Comparison of ENCODE assay signal across 9 mouse cellular contexts in genomic region chr5:131584260-131585135, GRCm38 (mm10).
DNase-seq lines count a peak whose midpoint lies in the region; ATAC-seq and TF ChIP-seq lines count a peak whose summit lies in the region.
"Had no signal": no experiment of that assay in that cellular context is flagged by ENCODE, and none has a peak within 500 bp of the region (broad histone marks: within the 10 kb centered on the region; RNA-seq: fewer than 3 reads in every experiment).

No protein-coding gene starts in this region.

- 0 out of 2 replicates have a peak, but pooled peaks have one; percentile 37 for ATAC-seq in heart, embryonic 15.5 days (replicated peaks; ENCODE audit: insufficient number of reproducible peaks, insufficient read depth, low FRiP score, low read depth)
- no peak for ATAC-seq in midbrain, postnatal 0 days (ENCODE audit: low FRiP score)
- no peak for ATAC-seq in cerebellum, adult (ENCODE audit: insufficient number of reproducible peaks, low FRiP score, low TSS enrichment)

- H3K4me1 ChIP-seq in heart, embryonic 15.5 days (replicated peaks): peaks cover 11% of the 10 kb centered on the region
- H3K4me1 ChIP-seq in midbrain, postnatal 0 days (ENCODE audit: insufficient read depth, low read length): peaks cover 6% of the 10 kb centered on the region; the same call in 1 of the 2 replicates

- no peak overlapping the region for H3K4me3 ChIP-seq in heart, embryonic 15.5 days
- H3K4me3 ChIP-seq in midbrain, postnatal 0 days (ENCODE audit: low read depth, low read length): no peak overlapping the region
- no peak overlapping the region for H3K4me3 ChIP-seq in left cerebral cortex, adult 2 months
- H3K4me3 ChIP-seq: lung, embryonic 15.5 days had no signal

- H3K9me3 ChIP-seq in heart, embryonic 15.5 days (replicated peaks): no peaks in the 10 kb centered on the region
- no peaks in the 10 kb centered on the region for H3K9me3 ChIP-seq in midbrain, postnatal 0 days (ENCODE audit: low read length)
- H3K9me3 ChIP-seq: lung, embryonic 15.5 days had no signal

- peak; percentile 65 for DNase-seq in embryo, embryonic 11 days
- peak; percentile 84 for DNase-seq in kidney, adult 9 months
- DNase-seq in midbrain, postnatal 0 days (ENCODE audit: low spot score): peak; percentile 30
- DNase-seq in left cerebral cortex, adult 2 months (ENCODE audit: extremely low spot score in 1 of 2, low spot score in 2 of 2): no peak
- no peak for DNase-seq in urinary bladder, postnatal 14 days (ENCODE audit: low spot score)

- H3K36me3 ChIP-seq in heart, embryonic 15.5 days: no peaks in the 10 kb centered on the region
- no peaks in the 10 kb centered on the region for H3K36me3 ChIP-seq in midbrain, postnatal 0 days (ENCODE audit: insufficient read depth, low read length)
- H3K36me3 ChIP-seq: G1E; lung, embryonic 15.5 days had no signal

- no peak overlapping the region for H3K4me2 ChIP-seq in heart, embryonic 15.5 days
- no peak overlapping the region for H3K4me2 ChIP-seq in midbrain, postnatal 0 days (ENCODE audit: low read depth, low read length, poor library complexity, severe bottlenecking)
- H3K4me2 ChIP-seq: lung, embryonic 15.5 days had no signal

- WGBS in heart, embryonic 15.5 days: 51% methylated on average over 12 of the region's 12 CpGs
- WGBS in midbrain, postnatal 0 days: 42% methylated on average over 12 of the region's 12 CpGs

- intact Hi-C loops in left cerebral cortex, adult 2 months (cut with DNase I): no loop called here

- no peak overlapping the region for H3K27ac ChIP-seq in heart, embryonic 15.5 days
- H3K27ac ChIP-seq in midbrain, postnatal 0 days (ENCODE audit: low read depth, low read length): no peak overlapping the region
- H3K27ac ChIP-seq in left cerebral cortex, adult 2 months: no peak overlapping the region
- H3K27ac ChIP-seq: lung, embryonic 15.5 days had no signal

- TF ChIP-seq CTCF in midbrain, postnatal 0 days (IDR thresholded peaks at IDR 0.05): no peak
- TF ChIP-seq CTCF in left cerebral cortex, adult 2 months (IDR thresholded peaks at IDR 0.05): no peak

- H3K27me3 ChIP-seq in heart, embryonic 15.5 days: peaks cover 12% of the 10 kb centered on the region; the same call in 1 of the 2 replicates
- H3K27me3 ChIP-seq in midbrain, postnatal 0 days (ENCODE audit: insufficient read depth, low read length): no peaks in the 10 kb centered on the region

- no peak overlapping the region for H3K9ac ChIP-seq in heart, embryonic 15.5 days
- H3K9ac ChIP-seq in midbrain, postnatal 0 days (replicated peaks; ENCODE audit: low read length, poor library complexity, severe bottlenecking): no peak overlapping the region
- H3K9ac ChIP-seq: lung, embryonic 15.5 days had no signal

Comparison
In these comparisons a context has a peak if more than half of its experiments do, and no peak if none do; other contexts are left out.
1. DNase-seq: peak in embryo, embryonic 11 days (single experiment), kidney, adult 9 months (single experiment) and midbrain, postnatal 0 days (single experiment); none in left cerebral cortex, adult 2 months (0 of 2) and urinary bladder, postnatal 14 days (single experiment).